Mouse (Mus musculus) spleen, adult 10 weeks (tissue): ENCODE data around the gene Dnaic1. TPM values are rescaled to one million over a fixed set of nuclear protein-coding genes. Genes with fewer than 3 reads are reported as not detected.

Experiments used
- polyA plus RNA-seq: library from polyadenylated mRNA; stranded (reverse); fragments of 350-450 nt; fragmentation: Illumina TruSeq; extraction: RNeasy Lipid Tissue Mini Kit (QIAGEN cat#74804); gene quantifications from one replicate; pipeline ENCODE4 v1.2.3, GENCODE M21; 2015; ENCODE audit warnings: low replicate concordance; ENCODE audit not compliant: insufficient read depth

The Dnaic1 gene
- 0.66 TPM for polyA plus RNA-seq

GRCm38 (mm10) chr4:41569411-41569885 lies at the start of gene Dnaic1, which contains the start of gene Fam219a:
Dnaic1 (plus strand) TSS chr4:41569775.
Fam219a (minus strand) TSS chr4:41569538.

GRCm38 (mm10) chr4:41639913-41640507 lies 70.4 kb downstream of the Dnaic1 start, which contains the start of gene Enho:
Enho (minus strand) TSS chr4:41640324.

Other genes with a start within 250 kb of the Dnaic1 start
- gene Ubap1, start 220.8 kb upstream of the Dnaic1 start, polyA plus RNA-seq, result 58.5 TPM
- gene Kif24, start 104.9 kb upstream of the Dnaic1 start, polyA plus RNA-seq, result 3.5 TPM
- gene Nudt2, start 104.6 kb upstream of the Dnaic1 start, polyA plus RNA-seq, result 14.7 TPM
- 1.3 TPM for gene AI464131, start 66.7 kb upstream of the Dnaic1 start, polyA plus RNA-seq
- not detected for gene 1110017D15Rik, start 52.4 kb upstream of the Dnaic1 start, polyA plus RNA-seq
- 13.6 TPM for gene Fam219a, start 237 bp upstream of the Dnaic1 start, polyA plus RNA-seq
- not detected for gene Enho, start 70.5 kb downstream of the Dnaic1 start, polyA plus RNA-seq
- 1.3 TPM for gene Cntfr, start 127.3 kb downstream of the Dnaic1 start, polyA plus RNA-seq
- gene Il11ra1, start 130.2 kb downstream of the Dnaic1 start, polyA plus RNA-seq, result 67.0 TPM
- 10.1 TPM for gene Rpp25l, start 143.8 kb downstream of the Dnaic1 start, polyA plus RNA-seq
- gene Dctn3, start 153.4 kb downstream of the Dnaic1 start, polyA plus RNA-seq, result 27.5 TPM
- not detected for gene Arid3c, start 161.4 kb downstream of the Dnaic1 start, polyA plus RNA-seq
- gene Galt, start 185.5 kb downstream of the Dnaic1 start, polyA plus RNA-seq, result 18.2 TPM
- 27.7 TPM for gene Sigmar1, start 186.4 kb downstream of the Dnaic1 start, polyA plus RNA-seq
- 5.8 TPM for gene Ccl27a, start 204.5 kb downstream of the Dnaic1 start, polyA plus RNA-seq